Mouse (Mus musculus) C2C12 (cell line): ENCODE data around the gene Cabin1.

Experiments used
- CTCF ChIP-seq: IDR thresholded peaks from one replicate; pipeline ENCODE4 v1.5.1; 2011; ENCODE audit not compliant: control insufficient read depth, insufficient read depth, insufficient read length
- MAX ChIP-seq: IDR thresholded peaks from one replicate; pipeline ENCODE4 v1.6.1; 2011; ENCODE audit warnings: mild to moderate bottlenecking, control low read depth
- MYOG ChIP-seq: IDR thresholded peaks from one replicate; pipeline ENCODE4 v1.6.1; 2011; ENCODE audit not compliant: control insufficient read depth, insufficient read length; ENCODE audit errors: extremely low read depth
- USF1 ChIP-seq: IDR thresholded peaks from one replicate; pipeline ENCODE4 v1.6.1; 2011; ENCODE audit warnings: low read depth, mild to moderate bottlenecking, control low read depth, moderate library complexity

- TF ChIP-seq CTCF (no peak), MAX (no peak), USF1 (no peak), MYOG (no peak)
Observed at GRCm38 (mm10) chr10:75743369-75743768, 20.8 kb downstream of the Cabin1 start.
